Mouse (Mus musculus) layer of hippocampus, adult 11-12 months (tissue): ENCODE measurements around the gene Nup210.
A peak's percentile ranks its signal among the peaks of the same experiment; 100 is the strongest.

Source experiments
- DNase-seq: peaks from one replicate; pipeline ENCODE4 v3.0.0; 2022; ENCODE audit warnings: low spot score

Gene Nup210

GRCm38 (mm10) chr6:91020810-91021209, 95.8 kb downstream of the Nup210 start:
- no peak for DNase-seq

- DNase-seq = no peak
Observed at GRCm38 (mm10) chr6:91016600-91017230, 99.9 kb downstream of the Nup210 start.

DNA sequence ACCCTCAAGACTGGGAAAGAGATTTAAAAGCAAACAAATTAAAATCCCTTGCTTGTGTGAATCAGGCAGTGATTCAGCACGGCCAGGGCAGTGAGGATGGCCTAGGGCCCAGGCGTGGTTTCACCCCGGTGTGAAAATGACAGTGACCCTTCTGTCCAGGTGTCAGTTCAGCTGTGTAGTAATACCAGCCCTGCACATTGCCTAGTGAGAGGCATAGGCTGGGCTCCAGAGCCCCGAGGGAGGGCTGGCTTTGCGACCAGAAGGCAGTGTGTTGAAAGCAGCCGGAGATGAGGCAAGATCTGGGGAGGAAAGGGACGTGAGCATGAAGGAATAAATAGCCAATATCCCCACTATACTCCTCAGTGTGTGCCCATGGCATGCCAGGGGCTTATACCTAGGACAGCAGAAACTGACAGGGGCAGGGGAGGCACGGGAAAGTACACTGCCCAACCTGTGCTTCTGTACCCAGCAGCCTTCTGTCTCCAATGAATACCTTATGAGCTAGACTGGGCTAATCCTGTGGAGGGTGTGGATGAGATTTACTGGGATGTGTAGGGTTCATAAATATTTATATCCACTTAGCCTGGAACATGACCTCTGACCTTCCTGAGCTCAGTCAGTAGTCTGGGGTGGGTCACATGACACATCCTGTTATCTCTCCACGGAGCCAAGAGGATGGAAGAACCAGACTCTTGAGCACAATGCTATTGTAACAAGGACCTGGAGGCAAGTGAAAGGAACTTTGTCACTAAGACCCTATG, 102.3 kb downstream of the Nup210 start:
- no peak for DNase-seq

DNA sequence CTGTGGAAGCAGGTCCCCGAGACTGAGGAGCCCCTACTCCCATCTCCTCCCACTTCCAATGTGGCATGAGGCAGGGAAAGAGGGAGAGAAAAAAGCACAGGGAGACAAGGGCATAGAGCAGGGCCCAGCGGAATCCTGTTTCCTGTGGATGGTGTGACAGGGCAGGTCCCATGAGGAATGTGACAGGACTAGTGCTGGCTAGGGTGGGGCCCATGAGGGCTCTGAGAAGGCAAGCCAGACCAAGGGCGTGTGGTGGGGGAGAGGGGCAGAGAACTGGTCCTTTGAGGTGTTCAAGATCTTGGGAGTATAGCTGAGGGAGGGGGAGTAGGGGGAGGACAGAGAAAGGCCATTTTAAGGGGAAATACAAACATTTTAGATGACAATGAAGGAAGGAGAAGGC, 104.2 kb downstream of the Nup210 start:
- DNase-seq = no peak

DNA sequence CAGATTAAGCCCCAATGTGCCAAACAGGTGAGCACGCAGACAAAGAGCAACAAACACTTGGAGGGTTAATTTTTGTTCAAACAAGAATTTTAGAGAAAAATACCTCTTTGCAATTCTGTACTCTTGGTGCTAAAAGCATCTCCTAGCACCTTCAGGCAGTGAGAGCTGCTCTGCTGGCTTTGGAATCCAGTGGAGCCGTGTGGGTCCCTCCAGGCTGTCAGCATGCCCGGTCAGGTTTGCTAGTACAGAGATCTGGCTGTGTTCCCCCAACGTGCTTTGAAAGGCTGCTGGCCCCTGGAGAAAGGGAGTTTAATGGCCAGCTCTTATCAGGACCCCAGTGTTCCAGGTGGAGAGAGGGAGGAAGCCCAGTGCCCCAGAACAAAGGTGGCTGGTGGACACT, 105.1 kb downstream of the Nup210 start:
- DNase-seq = no peak

- no peak for DNase-seq
Observed at GRCm38 (mm10) chr6:91008284-91008830, 108.3 kb downstream of the Nup210 start.

DNA sequence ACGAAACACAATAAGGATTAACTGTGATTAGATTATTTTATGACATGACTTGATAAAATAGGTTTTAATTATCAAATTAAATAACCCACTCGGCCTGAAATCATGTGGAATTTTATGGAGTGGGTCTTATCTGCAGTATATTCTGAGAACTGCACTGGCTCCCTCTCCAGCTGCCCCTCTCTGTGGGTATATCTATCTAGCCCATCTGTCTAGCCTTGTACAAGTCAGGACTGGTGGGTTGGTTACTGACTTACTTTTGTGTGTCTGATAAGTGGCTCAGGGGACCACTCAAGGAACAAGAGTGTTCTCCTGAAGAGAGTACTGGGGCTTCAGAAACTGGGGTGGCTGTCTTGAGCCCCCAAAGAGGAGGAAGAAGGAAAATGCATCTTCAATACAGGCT, 109.4 kb downstream of the Nup210 start:
- DNase-seq = no peak

- DNase-seq = no peak
Observed at GRCm38 (mm10) chr6:91004157-91004556, 112.5 kb downstream of the Nup210 start.

GRCm38 (mm10) chr6:91003310-91003995, 113.2 kb downstream of the Nup210 start:
- no peak for DNase-seq

DNA sequence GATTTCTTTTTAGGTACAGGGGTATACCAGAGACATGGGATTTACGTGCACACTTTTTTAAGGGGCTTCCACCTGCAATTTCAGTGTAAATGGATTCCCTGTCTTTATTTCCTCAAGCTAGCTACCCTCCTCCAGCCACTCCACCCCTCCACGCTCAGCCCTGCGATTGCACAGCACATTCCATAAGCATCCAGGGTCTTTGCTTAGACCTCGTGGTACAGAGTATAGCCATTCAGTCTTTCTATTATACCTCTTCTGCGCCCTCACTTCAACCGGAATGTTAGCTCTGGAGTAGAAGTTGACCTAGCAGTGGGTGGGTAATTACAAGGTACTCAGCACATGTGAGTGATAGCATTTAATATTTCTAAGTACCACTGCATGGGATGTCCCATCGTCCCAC, 115.1 kb downstream of the Nup210 start:
- DNase-seq = no peak

DNA sequence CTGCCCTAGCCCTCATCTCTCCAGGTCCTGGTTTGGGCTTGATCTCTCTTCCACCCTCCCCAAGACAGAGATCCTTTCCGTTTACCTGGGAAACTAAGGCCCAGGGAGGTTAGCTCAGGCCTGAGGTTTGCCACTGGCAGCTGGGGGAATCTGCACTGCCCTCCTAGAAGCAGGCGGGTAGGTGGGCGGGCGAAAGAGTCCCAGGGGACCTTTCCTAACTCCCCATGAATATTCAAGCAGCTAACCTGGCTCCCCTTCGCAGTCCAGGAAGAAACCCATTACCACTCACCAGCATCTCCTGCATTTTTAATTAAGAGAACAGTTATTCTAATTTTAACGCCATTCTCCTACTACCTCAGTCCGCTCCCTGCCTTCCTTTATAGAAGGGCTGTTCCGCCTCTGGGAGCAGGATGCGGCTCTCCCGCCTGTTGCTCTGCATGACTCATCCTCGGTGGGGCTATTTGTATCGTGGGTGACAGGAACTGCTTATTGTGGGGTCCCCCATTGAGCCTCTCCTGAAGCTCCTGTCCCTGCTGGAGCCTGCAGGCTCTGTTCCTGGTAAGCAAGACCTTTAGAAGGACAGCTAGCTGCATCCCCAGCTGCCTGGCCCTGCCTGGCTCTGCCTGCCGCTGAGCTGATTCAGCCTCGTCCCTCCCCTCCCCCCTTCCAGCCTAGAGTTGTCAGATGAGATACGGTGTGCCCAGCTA, 115.7 kb downstream of the Nup210 start:
- peak; percentile 75 for DNase-seq

GRCm38 (mm10) chr6:90999176-90999575, 117.5 kb downstream of the Nup210 start:
- no peak for DNase-seq

GRCm38 (mm10) chr6:90997025-90997424, 119.6 kb downstream of the Nup210 start:
- no peak for DNase-seq

GRCm38 (mm10) chr6:90996181-90996580, 120.4 kb downstream of the Nup210 start:
- no peak for DNase-seq

GRCm38 (mm10) chr6:90988648-90989317, 127.8 kb downstream of the Nup210 start, which contains the start of gene Iqsec1:
Iqsec1 (minus strand) TSS chr6:90988685.
- DNase-seq = peak; percentile 85

DNA sequence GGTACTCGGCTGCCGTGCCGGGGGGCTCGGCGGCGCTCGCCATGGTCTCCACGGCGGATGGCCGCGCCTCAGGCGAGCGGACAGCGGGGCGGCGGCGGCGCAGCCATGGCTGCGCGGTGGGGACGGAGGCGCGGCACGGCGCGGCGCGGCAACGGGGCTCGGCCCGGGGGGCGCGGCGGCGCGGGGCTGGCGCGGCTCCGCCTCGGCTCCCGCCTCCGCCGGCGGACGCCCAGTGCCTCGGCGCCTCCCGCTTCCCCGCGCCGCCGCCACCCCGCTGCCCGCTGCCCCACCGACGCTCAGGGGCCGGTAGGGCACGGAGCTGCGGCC, 128.4 kb downstream of the Nup210 start:
- no peak for DNase-seq

DNA sequence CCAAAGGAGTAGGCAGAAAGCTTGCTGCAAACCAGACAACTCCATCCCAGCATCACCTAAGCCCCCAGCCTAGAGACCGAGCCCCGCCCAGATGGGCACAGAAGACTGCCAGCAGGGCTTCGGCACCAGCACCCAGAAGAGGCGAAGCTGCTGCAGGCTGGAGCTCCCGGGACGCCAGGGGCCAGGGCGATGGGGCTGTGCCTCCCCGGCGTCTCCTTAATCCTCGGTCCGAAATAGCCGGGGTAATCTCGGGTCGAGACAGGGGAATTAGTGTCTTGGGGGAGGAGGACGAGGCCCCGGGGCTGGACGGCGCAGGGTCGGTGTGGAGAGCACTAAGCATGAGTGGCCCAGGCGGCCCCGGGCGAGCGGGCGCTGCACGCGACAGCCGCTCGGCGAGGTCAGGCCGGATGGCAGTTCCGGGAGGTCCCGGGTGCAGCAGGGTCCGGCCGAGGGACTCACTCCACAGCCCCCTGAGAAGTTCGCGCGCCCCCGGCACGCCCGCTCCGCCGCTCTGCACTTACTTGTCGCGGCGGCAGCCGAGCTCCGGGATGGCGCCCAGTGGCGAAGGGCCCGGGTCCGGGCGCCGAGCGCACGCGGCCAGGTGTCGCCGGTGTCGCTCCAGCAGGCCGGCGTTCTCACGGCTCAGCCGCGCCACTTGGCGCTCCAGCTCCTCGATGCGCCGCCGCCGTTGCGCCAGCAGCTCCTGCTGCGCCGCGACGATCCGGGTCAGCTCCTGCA, 128.9 kb downstream of the Nup210 start:
- DNase-seq = peak; percentile 25

- no peak for DNase-seq
Observed at GRCm38 (mm10) chr6:90984101-90984500, 132.5 kb downstream of the Nup210 start.

DNA sequence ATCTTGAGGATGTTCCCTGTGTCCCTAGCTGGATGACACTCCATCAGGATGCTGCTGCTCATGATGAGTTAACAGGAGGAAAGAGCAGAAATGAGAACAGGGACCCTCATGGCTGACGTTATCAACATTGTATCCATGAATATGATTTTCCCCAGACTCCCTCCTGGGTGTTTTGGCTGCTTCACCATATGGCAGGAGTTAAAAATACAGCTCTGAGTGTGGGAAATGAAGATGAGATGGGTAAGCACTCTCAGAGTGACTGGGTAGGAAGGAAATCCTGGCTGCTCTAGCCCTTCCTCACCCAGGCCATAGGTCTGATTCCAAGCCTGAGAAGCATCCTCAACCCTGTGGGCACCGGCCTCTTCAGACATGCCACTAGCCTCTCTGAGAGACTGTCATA, 142.3 kb downstream of the Nup210 start:
- DNase-seq = no peak

DNA sequence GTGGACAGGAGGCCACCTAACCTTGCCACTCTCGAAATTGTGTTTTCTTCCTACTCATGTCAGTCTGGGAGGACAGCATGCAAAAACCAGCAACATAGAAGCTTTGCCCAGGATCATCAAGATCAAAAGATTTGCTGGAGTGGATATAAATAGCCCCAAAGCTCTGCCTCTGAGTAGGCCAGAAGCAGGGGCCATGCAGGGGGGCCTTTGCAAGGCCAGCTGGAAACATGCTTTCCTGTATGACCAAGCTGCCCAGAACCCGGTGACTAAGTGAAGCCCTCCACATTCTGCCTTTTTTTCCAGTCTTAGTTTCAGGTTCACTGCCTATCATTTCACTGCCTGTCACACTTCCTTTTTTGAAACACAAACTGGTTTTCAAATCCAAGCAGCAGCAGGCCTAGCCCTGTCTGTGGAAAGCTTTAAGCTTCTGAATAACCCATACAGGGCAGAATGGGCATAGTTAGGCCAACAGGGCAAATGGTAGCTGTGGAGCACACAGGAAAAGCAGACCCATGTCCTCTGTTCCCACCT, 147.2 kb downstream of the Nup210 start:
- no peak for DNase-seq
